Mouse (Mus musculus) forebrain, embryonic 11.5 days (tissue): ENCODE measurements around the gene Polr2e. TPM values are rescaled to one million over a fixed set of nuclear protein-coding genes. Genes with fewer than 3 reads are reported as not detected.

ENCODE experiments used
- ATAC-seq: fragments of 200-750 bp; cut with Nextera tagmentation; replicated peaks from 2 replicates; pipeline ENCODE4 v1.8.0; 2017; ENCODE audit warnings: moderate TSS enrichment; ENCODE audit not compliant: low FRiP score
- DNase-seq: peaks from one replicate; pipeline ENCODE4 v3.0.0-alpha.2; 2017; ENCODE audit warnings: low spot score
- H3K27ac ChIP-seq: fragments of 300-500 bp; sonication (generic); 2 replicates; pipeline ENCODE4 v1.5.1; 2014; ENCODE audit warnings: low read depth, low read length
- H3K27me3 ChIP-seq: fragments of 300-500 bp; sonication (generic); 2 replicates; pipeline ENCODE4 v1.6.1; 2014; ENCODE audit warnings: mild to moderate bottlenecking, low read length, mixed read lengths; ENCODE audit not compliant: control insufficient read depth, insufficient read depth
- H3K36me3 ChIP-seq: fragments of 300-500 bp; sonication (generic); 2 replicates; pipeline ENCODE4 v1.6.1; 2014; ENCODE audit warnings: mild to moderate bottlenecking, low read length, moderate library complexity, mixed read lengths; ENCODE audit not compliant: control insufficient read depth, insufficient read depth
- H3K4me1 ChIP-seq: fragments of 300-500 bp; sonication (generic); replicated peaks from 2 replicates; pipeline ENCODE4 v1.6.1; 2014; ENCODE audit warnings: low read length, mixed read lengths; ENCODE audit not compliant: control insufficient read depth, insufficient read depth
- H3K4me2 ChIP-seq: fragments of 300-500 bp; sonication (generic); 2 replicates; pipeline ENCODE4 v1.6.1; 2014; ENCODE audit warnings: low read depth, mild to moderate bottlenecking, low read length, moderate library complexity, mixed read lengths; ENCODE audit not compliant: severe bottlenecking
- H3K4me3 ChIP-seq: fragments of 300-500 bp; sonication (generic); 2 replicates; pipeline ENCODE4 v1.5.1; 2014; ENCODE audit warnings: low read depth, low read length
- H3K9ac ChIP-seq: fragments of 300-500 bp; sonication (generic); 2 replicates; pipeline ENCODE4 v1.6.1; 2014; ENCODE audit warnings: low read length
- H3K9me3 ChIP-seq: fragments of 300-500 bp; sonication (generic); 2 replicates; pipeline ENCODE4 v1.6.1; 2016; ENCODE audit warnings: low read length, mixed read lengths; ENCODE audit not compliant: control insufficient read depth
- WGBS: fragments of 180-500 bp; shearing (Covaris S2); extraction: QIAGEN DNeasy Blood & Tissue Kit; methylation state at CpG from one replicate; pipeline ENCODE4 v1.1.7; 2014; 5-methylcytosine and 5-hydroxymethylcytosine counted together
- polyA plus RNA-seq: library from polyadenylated mRNA; unstranded; fragments of >200 nt; fragmentation: Nextera tagmentation; extraction: Ambion mirVana; gene quantifications from 2 replicates; pipeline ENCODE4 v1.2.1, GENCODE M21; 2014

Gene Polr2e
- polyA plus RNA-seq, 1 experiment from 2014 or later = 217 TPM

DNA sequence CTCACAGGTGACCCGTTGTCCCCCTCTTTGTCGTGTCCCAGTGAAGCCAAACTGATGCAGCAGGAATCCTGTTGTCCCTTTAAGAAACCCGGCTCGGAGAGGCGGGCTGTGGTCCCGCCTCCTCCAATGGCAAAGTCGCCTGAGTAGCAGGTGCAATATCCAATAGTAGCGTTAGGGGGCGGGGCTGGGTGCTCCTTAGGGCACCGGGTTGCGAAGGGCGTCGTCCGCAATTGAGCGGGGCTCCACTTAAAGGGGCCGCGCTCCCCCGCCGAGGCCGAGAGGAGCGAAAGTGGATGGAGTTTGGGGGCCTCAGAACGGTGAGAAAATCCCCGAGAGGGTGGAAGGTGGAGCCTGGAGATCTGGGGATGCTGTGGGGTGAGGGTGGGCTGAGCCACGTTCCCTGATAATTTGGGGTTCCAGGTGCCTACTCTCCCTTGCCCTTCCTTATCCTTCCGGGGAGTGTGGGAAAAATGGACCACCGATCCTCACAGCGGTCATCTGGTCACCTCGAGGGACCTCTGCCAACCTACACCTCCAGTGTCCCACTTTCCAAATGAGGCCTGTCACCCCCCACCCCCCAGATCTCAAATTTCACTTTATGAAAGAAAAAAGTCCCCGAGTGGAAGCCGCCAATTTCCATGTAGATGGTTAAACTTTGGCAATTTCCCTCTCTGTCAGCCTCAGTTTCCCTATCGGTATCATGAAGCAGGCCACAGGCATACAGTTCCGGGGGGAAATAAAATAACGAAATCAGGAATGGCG lies 43.1 kb downstream of the Polr2e start, which contains the start of gene Abca7:
Abca7 (plus strand) TSS at position 223 of the 762 bp plus-strand sequence.
- Histone ChIP-seq H3K4me3 (peak within 1 kb of the TSS; percentile 42), H3K9me3 (peaks cover 2% of the 10 kb centered on the region; the same call in 1 of the 2 replicates), H3K9ac (peak within 1 kb of the TSS; percentile 49), H3K4me2 (peak within 1 kb of the TSS; percentile 67), H3K36me3 (no peaks in the 10 kb centered on the region), H3K27ac (peak within 1 kb of the TSS; percentile 5; the same call in 1 of the 2 replicates), H3K27me3 (peaks cover 2% of the 10 kb centered on the region), H3K4me1 (peaks cover 7% of the 10 kb centered on the region; the same call in 1 of the 2 replicates)
- peak; percentile 87 for ATAC-seq
- WGBS = 0% methylated on average over 34 of the region's 34 CpGs
- DNase-seq = peak; percentile 97

DNA sequence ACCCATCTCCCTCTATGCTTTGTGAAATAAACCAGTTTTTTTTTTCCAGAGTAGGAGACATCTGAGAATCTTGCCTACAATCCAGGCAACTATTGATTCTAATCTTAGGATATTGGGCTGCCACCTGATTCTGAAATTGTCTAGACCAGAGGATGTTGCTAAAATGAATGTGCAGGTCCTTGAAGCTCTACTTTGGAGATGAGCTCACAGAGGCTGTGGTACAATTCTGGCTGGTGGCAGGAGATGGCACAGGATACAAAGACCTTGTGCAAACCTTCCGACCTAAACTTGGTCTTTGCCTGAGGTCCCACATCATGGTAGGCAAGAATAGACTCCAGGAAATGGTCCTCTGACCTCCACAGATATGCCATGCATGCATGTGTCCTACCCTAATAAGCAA lies 44.0 kb downstream of the Polr2e start:
- Histone ChIP-seq H3K4me1 (peaks cover 7% of the 10 kb centered on the region; the same call in 1 of the 2 replicates), H3K9me3 (peaks cover 4% of the 10 kb centered on the region; the same call in 1 of the 2 replicates), H3K4me2 (no peak overlapping the region), H3K4me3 (no peak overlapping the region), H3K36me3 (no peaks in the 10 kb centered on the region), H3K27me3 (peaks cover 2% of the 10 kb centered on the region), H3K27ac (no peak overlapping the region), H3K9ac (no peak overlapping the region)
- ATAC-seq (no peak), DNase-seq (no peak)
- 82% methylated on average over 1 of the region's 1 CpGs for WGBS

DNA sequence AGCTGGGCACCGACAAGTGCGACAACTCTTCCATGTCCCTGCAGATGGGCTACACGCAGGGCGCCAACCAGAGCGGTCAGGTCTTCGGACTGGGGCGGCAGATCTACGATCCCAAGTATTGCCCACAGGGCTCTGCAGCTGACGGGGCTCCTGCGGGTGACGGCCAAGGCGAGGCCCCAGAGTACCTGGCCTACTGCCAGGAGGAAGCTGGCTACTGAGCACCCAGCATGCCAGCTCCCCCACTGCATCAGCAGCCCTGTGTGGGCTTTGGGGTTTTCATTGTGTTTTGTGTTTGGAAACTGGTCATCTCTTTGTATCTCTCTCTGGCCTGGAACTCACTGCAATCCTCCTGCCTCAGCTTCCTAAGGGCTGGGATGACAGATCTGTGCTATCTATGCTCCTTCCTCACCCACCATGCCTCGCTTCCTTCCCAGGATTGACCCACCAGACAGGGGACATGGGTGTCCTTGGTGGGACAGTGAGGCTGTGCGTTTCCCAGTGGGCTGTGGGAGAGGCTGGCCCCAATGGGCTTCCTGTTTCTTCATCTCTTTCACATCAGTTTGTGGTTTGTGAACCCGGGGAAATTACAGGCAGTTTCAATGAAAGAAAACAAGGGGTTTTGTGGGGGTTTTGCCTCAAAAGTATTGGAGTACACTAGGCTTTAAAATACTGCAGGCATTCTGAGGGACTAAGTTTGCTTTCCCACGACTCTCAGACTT lies 45.0 kb downstream of the Polr2e start:
- peaks cover 7% of the 10 kb centered on the region; the same call in 1 of the 2 replicates for H3K4me1 ChIP-seq
- DNase-seq (no peak), ATAC-seq (no peak)
- WGBS = 91% methylated on average over 16 of the region's 16 CpGs
- no peaks in the 10 kb centered on the region for H3K36me3 ChIP-seq
- no peak overlapping the region for H3K27ac ChIP-seq
- H3K9me3 ChIP-seq = peaks cover 4% of the 10 kb centered on the region; the same call in 1 of the 2 replicates
- H3K9ac ChIP-seq = no peak overlapping the region
- no peak overlapping the region for H3K4me2 ChIP-seq
- H3K4me3 ChIP-seq = no peak overlapping the region
- peaks cover 7% of the 10 kb centered on the region for H3K27me3 ChIP-seq

DNA sequence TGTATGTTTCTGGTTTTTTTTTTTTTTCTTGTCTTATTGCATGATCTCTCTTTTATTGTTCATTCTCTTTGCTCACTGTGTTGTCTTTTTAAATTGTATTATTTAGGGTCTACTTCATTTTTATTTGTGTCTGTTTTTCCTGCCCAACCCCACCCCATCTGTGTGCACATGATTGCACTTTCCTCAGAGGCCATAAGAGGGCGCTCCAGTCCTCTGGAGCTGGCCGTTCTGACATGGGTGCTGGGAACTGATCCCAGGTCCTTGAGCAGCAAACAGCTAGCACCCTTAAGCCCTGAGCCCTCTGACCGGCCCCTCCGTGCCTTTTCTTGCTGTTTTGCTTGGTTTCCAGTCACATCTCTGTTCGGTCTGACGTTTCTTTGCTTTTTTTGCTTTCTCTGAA lies 48.0 kb downstream of the Polr2e start:
- peaks cover 30% of the 10 kb centered on the region for H3K27me3 ChIP-seq
- H3K4me3 ChIP-seq = no peak overlapping the region
- peaks cover 4% of the 10 kb centered on the region; the same call in 1 of the 2 replicates for H3K9me3 ChIP-seq
- peaks cover 4% of the 10 kb centered on the region; the same call in 1 of the 2 replicates for H3K4me1 ChIP-seq
- H3K36me3 ChIP-seq = no peaks in the 10 kb centered on the region
- H3K27ac ChIP-seq = no peak overlapping the region
- no peak overlapping the region for H3K4me2 ChIP-seq
- 87% methylated on average over 6 of the region's 6 CpGs for WGBS
- ATAC-seq (no peak), DNase-seq (no peak)
- no peak overlapping the region for H3K9ac ChIP-seq

DNA sequence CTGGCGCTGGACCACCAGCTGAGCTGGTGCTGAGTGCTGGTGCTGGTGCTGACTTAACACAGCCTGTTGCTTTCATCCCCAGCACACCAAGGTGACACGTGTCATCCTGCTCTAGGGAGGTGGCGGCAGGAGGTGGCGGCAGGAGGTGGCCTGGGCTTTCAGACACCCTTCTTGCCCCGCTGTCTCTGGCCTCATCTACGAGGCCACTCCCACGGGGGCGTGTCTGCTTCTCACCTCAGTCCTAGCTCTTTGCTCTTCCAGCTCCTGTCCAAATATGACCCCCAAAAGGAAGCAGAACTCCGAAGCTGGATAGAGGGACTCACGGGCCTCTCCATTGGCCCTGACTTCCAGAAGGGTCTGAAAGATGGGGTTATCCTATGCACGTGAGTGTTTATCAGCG lies 48.5 kb downstream of the Polr2e start:
- peaks cover 4% of the 10 kb centered on the region; the same call in 1 of the 2 replicates for H3K9me3 ChIP-seq
- H3K27ac ChIP-seq = no peak overlapping the region
- no peak overlapping the region for H3K4me3 ChIP-seq
- H3K4me1 ChIP-seq = peaks cover 6% of the 10 kb centered on the region; the same call in 1 of the 2 replicates
- 61% methylated on average over 12 of the region's 12 CpGs for WGBS
- peaks cover 30% of the 10 kb centered on the region for H3K27me3 ChIP-seq
- no peak overlapping the region for H3K4me2 ChIP-seq
- no peak overlapping the region for H3K9ac ChIP-seq
- H3K36me3 ChIP-seq = no peaks in the 10 kb centered on the region
- DNase-seq (no peak), ATAC-seq (no peak)

DNA sequence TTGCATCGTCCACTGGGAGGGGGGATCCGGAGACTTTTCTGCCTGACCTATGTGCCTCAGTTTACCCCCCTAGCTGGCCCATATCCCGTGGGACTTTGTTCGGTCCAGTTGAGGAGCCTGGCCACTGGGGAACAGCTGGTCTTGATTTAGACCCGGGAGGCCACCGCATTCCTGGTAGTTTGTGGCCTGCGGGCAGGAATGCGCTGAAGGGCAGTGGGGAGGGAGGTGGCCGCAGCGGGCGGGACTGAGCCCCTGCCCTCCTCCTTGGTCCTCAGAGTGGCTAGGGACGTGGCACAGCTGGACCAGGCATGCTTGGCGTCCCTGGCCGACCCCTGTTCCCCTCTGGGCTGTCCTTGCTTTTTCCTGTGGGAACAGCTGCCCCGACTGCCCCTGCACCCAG lies 49.7 kb downstream of the Polr2e start:
- Histone ChIP-seq H3K4me2 (no peak overlapping the region; the same call in 1 of the 2 replicates), H3K4me3 (peak overlapping the region; percentile 39; the same call in 1 of the 2 replicates), H3K9ac (no peak overlapping the region), H3K4me1 (peaks cover 8% of the 10 kb centered on the region; the same call in 1 of the 2 replicates), H3K36me3 (no peaks in the 10 kb centered on the region), H3K27me3 (peaks cover 30% of the 10 kb centered on the region), H3K27ac (no peak overlapping the region), H3K9me3 (peaks cover 4% of the 10 kb centered on the region; the same call in 1 of the 2 replicates)
- DNase-seq (peak; percentile 72), ATAC-seq (no peak)
- WGBS = 9% methylated on average over 14 of the region's 15 CpGs

DNA sequence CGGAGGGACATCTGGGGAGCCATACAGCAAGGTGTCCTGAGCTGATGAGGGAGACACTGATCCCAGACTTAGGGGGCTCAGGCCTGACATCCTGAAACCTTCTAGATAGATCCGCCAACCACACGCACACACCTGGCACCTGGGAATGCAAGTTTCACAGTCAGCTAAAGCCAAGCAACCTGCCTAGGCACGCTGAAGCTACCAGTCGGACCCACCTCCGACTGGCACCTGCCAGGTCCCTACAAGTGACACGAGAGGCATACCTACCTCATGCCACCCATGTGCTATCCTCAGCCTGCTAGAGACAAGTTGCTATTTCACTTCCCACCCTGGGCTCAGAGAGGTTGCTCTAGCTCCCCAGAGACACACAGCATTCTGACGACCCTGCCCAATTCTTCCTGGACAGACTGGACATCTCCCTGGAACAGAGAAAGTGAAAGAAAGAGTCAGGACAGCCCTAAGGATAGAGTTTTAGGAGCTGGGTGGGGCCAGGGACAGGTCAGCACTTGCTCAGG lies 50.3 kb downstream of the Polr2e start:
- H3K9me3 ChIP-seq = peaks cover 4% of the 10 kb centered on the region; the same call in 1 of the 2 replicates
- no peaks in the 10 kb centered on the region for H3K36me3 ChIP-seq
- H3K4me3 ChIP-seq = peak overlapping the region; percentile 39
- WGBS = 39% methylated on average over 8 of the region's 8 CpGs
- ATAC-seq (no peak), DNase-seq (no peak)
- H3K27me3 ChIP-seq = peaks cover 30% of the 10 kb centered on the region
- H3K27ac ChIP-seq = no peak overlapping the region
- peaks cover 8% of the 10 kb centered on the region; the same call in 1 of the 2 replicates for H3K4me1 ChIP-seq
- peak overlapping the region; percentile 51; the same call in 1 of the 2 replicates for H3K4me2 ChIP-seq
- H3K9ac ChIP-seq = no peak overlapping the region
